Mouse (Mus musculus) spleen, postnatal 36 days (tissue): ENCODE data around the gene F2rl1.
A peak's percentile ranks its signal among the peaks of the same experiment; 100 is the strongest.
"Not testable (repeated sequence)": the region's sequence is repeated elsewhere in the genome, so short reads cannot be mapped to it uniquely, and the experiment has no call there.

Source experiments
- DNase-seq, 2 experiments: peaks; one replicate each; pipeline ENCODE4 v3.0.0; 2022; ENCODE audit warnings: low spot score in 2 of 2, mixed read lengths in 1 of 2

F2rl1 gene

GRCm38 (mm10) chr13:95534131-95534561 is 9.1 kb upstream of the F2rl1 start:
- no peak for DNase-seq

- no peak for DNase-seq
These were observed 8.6 kb upstream of the F2rl1 start for GRCm38 (mm10) chr13:95533640-95534039.

- DNase-seq, result not testable (repeated sequence)
These were observed 8.1 kb upstream of the F2rl1 start for GRCm38 (mm10) chr13:95533121-95533520.

DNA sequence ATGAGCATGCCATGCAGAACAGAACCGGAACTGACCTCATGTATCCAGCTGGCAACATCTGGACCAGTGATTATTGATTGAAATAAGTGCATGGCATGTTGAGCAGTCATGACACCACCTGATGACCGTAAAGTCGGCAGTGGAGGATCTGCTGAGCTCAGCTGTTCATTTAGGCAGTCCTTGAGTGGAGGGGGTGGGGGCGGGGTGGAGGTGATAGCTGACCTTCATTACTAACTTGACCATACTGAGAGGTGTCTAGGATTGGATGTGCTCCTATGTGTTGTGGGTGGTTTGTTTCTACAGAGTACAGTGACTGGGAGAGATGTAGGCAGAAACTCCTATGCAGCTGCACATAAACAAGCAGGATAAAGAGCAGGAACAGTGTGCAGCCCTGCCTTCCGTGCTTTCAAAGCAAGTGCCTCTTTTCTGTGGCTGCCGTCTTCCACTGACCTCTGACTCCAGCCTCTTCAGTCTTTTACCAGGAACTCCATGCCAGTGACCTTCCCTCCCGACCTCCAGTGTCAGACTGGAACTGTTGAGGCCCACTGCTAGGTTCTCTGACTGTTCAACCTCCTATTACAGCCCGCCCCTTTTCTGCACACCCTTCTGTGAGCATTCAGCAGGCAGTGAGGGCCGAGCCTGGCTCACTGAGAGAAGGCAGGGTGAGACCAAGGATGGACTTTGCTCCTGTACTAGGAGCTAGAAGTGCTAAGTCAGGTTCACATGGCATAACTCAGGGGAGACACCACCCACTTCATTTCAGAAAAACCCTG is 6.4 kb upstream of the F2rl1 start:
- no peak for DNase-seq

- no peak for DNase-seq
These were observed 4.2 kb upstream of the F2rl1 start for GRCm38 (mm10) chr13:95529246-95529645.

DNA sequence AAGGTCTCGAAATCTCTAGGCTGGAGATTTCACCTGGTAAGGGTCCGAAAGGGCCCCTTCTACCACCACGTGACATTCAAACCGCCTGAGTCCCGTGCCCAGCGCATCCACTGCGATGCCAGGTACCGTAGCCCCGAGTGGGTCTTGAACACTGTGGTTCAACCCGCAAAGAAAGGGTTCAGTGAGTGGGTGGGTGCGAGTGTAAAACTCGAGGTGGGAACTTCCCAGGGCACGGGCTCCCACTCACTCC is 678 bp downstream of the F2rl1 start:
- no peak for DNase-seq

- DNase-seq, result no peak
These were observed 1.2 kb downstream of the F2rl1 start for GRCm38 (mm10) chr13:95523659-95524423.

- DNase-seq, result no peak
These were observed 2.9 kb downstream of the F2rl1 start for GRCm38 (mm10) chr13:95522176-95522575.

DNA sequence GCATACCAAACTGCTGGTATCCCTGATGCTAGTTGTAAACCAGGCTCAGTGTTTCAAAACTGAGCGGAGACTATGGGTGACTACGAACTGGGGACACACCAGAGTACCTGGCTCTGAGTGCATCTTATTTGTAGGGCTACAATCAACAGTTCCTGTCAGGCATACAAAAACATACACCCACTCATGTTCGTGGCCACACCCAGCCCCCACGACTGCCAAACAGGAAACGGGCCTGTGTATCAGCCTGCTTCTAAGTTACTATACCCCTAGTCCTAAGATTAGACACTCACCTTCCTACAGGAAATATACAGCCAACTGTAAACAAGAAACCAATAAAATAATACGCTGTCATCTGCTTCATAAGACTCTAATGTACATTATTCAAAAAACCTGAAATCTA is 4.0 kb downstream of the F2rl1 start:
- peak; percentile 10 to 15 for DNase-seq

DNA sequence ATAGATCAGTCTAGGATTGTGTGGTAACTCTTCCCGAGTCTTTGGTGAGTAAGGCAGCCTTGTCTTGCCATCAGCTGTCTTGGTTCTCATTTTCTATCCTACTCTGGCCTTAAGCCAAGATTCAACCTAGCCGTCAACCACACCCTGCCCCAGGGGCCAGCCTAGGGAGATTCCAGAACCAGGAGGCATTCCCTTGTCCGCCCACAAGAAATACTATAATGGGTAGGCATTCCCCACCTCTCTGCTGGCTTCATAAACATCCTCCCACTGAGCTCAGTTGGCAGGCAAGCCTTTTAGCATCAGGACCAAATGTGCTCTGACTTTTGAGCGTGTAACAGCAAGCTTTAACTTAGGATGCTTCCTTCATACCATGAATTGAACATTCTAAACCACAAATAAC is 10.3 kb downstream of the F2rl1 start:
- no peak for DNase-seq

DNA sequence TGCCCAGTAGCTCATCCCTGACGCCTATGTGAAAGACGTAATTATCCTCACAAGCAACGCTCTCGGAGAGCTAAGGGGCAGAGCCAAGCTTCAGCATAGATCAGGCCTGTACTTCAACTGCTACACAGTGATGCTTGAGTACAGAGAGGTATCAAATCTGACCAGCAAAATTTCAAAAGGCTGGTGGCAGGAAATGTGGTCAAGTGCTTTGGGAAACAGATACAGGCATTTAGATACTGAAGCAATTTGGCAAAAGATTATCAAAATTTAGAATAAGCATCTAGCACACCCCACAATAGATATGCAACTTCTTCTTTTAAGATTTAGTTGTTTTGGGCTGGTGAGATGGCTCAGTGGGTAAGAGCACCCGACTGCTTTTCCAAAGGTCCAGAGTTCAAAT is 15.0 kb downstream of the F2rl1 start:
- no peak for DNase-seq

DNA sequence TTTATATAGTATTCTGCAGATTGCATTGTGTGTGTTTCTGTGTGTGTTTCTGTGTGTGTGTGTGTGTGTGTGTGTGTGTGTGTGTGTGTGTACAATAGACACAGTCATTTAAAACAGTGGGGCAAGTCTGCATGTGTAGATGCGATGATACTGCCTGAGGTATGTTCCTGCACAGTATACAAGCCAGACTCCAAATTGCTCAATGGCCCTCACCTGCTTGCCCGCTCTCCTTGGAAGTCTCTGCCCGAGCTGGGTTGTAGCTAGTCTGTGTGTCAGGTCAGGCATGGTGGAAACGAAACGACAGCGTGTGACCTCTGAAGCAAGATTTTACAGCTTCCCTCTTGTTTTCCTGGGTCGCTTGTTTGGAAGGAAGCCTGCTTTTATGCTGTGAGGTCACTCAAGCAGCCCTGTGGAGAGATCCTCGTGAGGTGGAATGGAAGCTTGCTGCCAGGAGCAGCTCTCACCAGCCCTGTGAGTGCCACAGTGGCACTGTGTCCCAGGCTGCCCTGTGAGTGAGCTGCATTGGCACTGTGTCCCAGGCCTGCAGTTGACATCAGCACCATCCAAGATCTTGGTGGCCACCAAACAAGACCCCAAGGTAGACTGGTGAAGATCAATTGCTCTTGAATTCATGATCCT is 21.6 kb downstream of the F2rl1 start:
- DNase-seq, result no peak

GRCm38 (mm10) chr13:95496601-95497000 is 28.4 kb downstream of the F2rl1 start:
- DNase-seq, result no peak

GRCm38 (mm10) chr13:95494812-95495211 is 30.2 kb downstream of the F2rl1 start:
- DNase-seq, result peak; percentile 15 to 40

GRCm38 (mm10) chr13:95493296-95493695 is 31.7 kb downstream of the F2rl1 start:
- no peak for DNase-seq

GRCm38 (mm10) chr13:95491327-95491726 is 33.7 kb downstream of the F2rl1 start:
- no peak for DNase-seq

DNA sequence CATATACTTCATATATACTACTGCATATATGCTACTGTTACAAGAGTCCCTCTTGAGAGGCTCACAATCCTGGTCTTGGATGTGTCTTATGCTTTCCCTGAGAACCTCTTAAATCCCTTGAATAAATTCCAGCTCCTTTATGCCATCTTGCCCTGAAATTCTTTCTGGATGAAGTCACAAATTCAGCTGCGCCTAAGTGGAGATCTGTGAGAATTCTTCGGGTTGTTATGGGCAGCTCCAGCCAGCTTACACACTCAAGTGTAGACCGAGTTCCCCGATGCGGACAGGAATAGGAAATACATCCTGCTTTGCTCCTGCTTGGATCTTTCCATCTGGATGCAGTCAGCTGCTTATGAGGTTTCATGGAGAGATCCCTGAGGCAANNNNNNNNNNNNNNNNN is 40.4 kb downstream of the F2rl1 start:
- DNase-seq, result no peak

GRCm38 (mm10) chr13:95481428-95481827 is 43.6 kb downstream of the F2rl1 start:
- peak; percentile 57 to 58 for DNase-seq

- no peak for DNase-seq
These were observed 46.2 kb downstream of the F2rl1 start, which contains the start of gene S100z for GRCm38 (mm10) chr13:95478671-95479413. S100z (minus strand) TSS chr13:95478721.

- DNase-seq, result no peak
These were observed 47.9 kb downstream of the F2rl1 start for GRCm38 (mm10) chr13:95477173-95477572.

GRCm38 (mm10) chr13:95475124-95475523 is 49.9 kb downstream of the F2rl1 start:
- no peak for DNase-seq

DNA sequence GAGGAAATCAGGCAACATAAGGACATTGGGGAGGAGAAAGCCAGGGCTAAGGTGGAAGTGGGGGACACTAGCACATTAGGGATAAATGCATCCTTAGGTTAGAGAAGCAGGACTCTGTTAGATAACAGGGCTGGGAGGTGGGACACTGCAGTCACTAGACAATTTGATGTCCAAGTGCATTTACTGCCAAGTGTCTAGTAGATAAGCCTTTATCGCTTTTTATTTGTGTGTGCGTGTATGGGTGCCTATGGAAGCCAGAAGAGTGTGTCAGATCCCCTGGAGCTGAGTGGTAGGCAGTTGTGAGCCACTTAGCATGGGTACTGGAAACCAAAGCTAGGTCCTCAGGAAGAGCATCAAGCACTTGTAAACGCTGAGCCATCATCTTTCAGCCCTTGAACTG is 50.7 kb downstream of the F2rl1 start:
- DNase-seq, result no peak
